ENCODE assay signal across 16 mouse cellular contexts in genomic region chr12:75891206-75891605, GRCm38 (mm10).
"Had no signal": no experiment of that assay in that cellular context is flagged by ENCODE, and none has a peak within 500 bp of the region (broad histone marks: within the 10 kb centered on the region; RNA-seq: fewer than 3 reads in every experiment).

No protein-coding gene starts in this region.

- H3K9me3 ChIP-seq: neural tube, embryonic 13.5 days; neural tube, embryonic 15.5 days; stomach, embryonic 15.5 days had no signal

- H3K4me3 ChIP-seq: neural tube, embryonic 13.5 days; neural tube, embryonic 15.5 days; stomach, embryonic 15.5 days had no signal

- H3K27me3 ChIP-seq: neural tube, embryonic 13.5 days; neural tube, embryonic 15.5 days; stomach, embryonic 15.5 days had no signal

- H3K4me2 ChIP-seq: neural tube, embryonic 13.5 days; neural tube, embryonic 15.5 days; stomach, embryonic 15.5 days had no signal

- H3K27ac ChIP-seq: neural tube, embryonic 13.5 days; neural tube, embryonic 15.5 days; stomach, embryonic 15.5 days; stomach, postnatal 0 days had no signal

- DNase-seq: retina, postnatal 1 day; right cerebral cortex, adult 18-20 months; right cerebral cortex, postnatal 14 days; right cerebral cortex, postnatal 25 days; right cerebral cortex, postnatal 4 days; spleen, adult 18-20 months; thymus, adult 18-20 months; thymus, adult 2 months; thymus, postnatal 14 days; thymus, postnatal 25 days; thymus, postnatal 36 days; thymus, postnatal 4 days had no signal

- H3K9ac ChIP-seq: neural tube, embryonic 13.5 days; neural tube, embryonic 15.5 days; stomach, embryonic 15.5 days had no signal

- H3K4me1 ChIP-seq: neural tube, embryonic 13.5 days; neural tube, embryonic 15.5 days; stomach, embryonic 15.5 days had no signal
